Mouse (Mus musculus) intestine, postnatal 0 days (tissue): ENCODE measurements around the gene Agap3. TPM values are rescaled to one million over a fixed set of nuclear protein-coding genes. Genes with fewer than 3 reads are reported as not detected.

Experiments used
- ATAC-seq: fragments of 200-750 bp; cut with Nextera tagmentation; 2 replicates; pipeline ENCODE4 v1.8.0; 2017; ENCODE audit warnings: mild to moderate bottlenecking, moderate TSS enrichment, moderate library complexity
- H3K27ac ChIP-seq: fragments of 300-500 bp; sonication (generic); 2 replicates; pipeline ENCODE4 v1.5.1; 2014; ENCODE audit warnings: mild to moderate bottlenecking, low read depth, low read length, moderate library complexity
- H3K27me3 ChIP-seq: fragments of 300-500 bp; sonication (generic); replicated peaks from 2 replicates; pipeline ENCODE4 v1.6.1; 2014; ENCODE audit warnings: low read length, mixed read lengths; ENCODE audit not compliant: control insufficient read depth, insufficient read depth
- H3K36me3 ChIP-seq: fragments of 300-500 bp; sonication (generic); 2 replicates; pipeline ENCODE4 v1.6.1; 2014; ENCODE audit warnings: mild to moderate bottlenecking, moderate library complexity; ENCODE audit not compliant: control insufficient read depth, insufficient read depth
- H3K4me1 ChIP-seq: fragments of 300-500 bp; sonication (generic); replicated peaks from 2 replicates; pipeline ENCODE4 v1.6.1; 2014; ENCODE audit warnings: antibody characterized with exemption, low read length, mixed read lengths; ENCODE audit not compliant: control insufficient read depth, insufficient read depth
- H3K4me2 ChIP-seq: fragments of 300-500 bp; sonication (generic); replicated peaks from 2 replicates; pipeline ENCODE4 v1.6.1; 2014; ENCODE audit warnings: low read depth, mild to moderate bottlenecking, moderate library complexity
- H3K4me3 ChIP-seq: fragments of 300-500 bp; sonication (generic); 2 replicates; pipeline ENCODE4 v1.5.1; 2014; ENCODE audit warnings: low read depth, low read length
- H3K9ac ChIP-seq: fragments of 300-500 bp; sonication (generic); 2 replicates; pipeline ENCODE4 v1.6.1; 2014; ENCODE audit warnings: mild to moderate bottlenecking, low read depth, low read length
- H3K9me3 ChIP-seq: fragments of 300-500 bp; sonication (generic); 2 replicates; pipeline ENCODE4 v1.6.1; 2016; ENCODE audit warnings: mixed run types; ENCODE audit not compliant: control insufficient read depth
- CTCF ChIP-seq: sonication (generic); IDR thresholded peaks from 2 replicates; pipeline ENCODE4 v1.5.1; 2016; ENCODE audit warnings: low read depth, mild to moderate bottlenecking, control low read depth, antibody characterized with exemption, moderate library complexity
- WGBS: fragments of 180-500 bp; shearing (Covaris S2); extraction: QIAGEN DNeasy Blood & Tissue Kit; methylation state at CpG from one replicate; pipeline ENCODE4 v1.1.7; 2014; 5-methylcytosine and 5-hydroxymethylcytosine counted together
- polyA plus RNA-seq: library from polyadenylated mRNA; unstranded; fragments of >200 nt; fragmentation: Nextera tagmentation; extraction: Ambion mirVana; gene quantifications from 2 replicates; pipeline ENCODE4 v1.2.1, GENCODE M21; 2015

Gene Agap3
- polyA plus RNA-seq, 1 experiment from 2014 or later, result 14.9 TPM

- H3K9ac ChIP-seq, result no peak overlapping the region
- no peaks in the 10 kb centered on the region for H3K36me3 ChIP-seq
- no peak for TF ChIP-seq CTCF
- ATAC-seq, result peak; percentile 51; the same call in 1 of the 2 replicates
- no peaks in the 10 kb centered on the region for H3K9me3 ChIP-seq
- WGBS, result 19% methylated on average over 8 of the region's 8 CpGs
- H3K27me3 ChIP-seq, result 0 out of 2 replicates have a peak, but pooled peaks cover 2% of the 10 kb centered on the region
- no peaks in the 10 kb centered on the region for H3K4me1 ChIP-seq
- no peak overlapping the region for H3K4me3 ChIP-seq
- no peak overlapping the region for H3K27ac ChIP-seq
- no peak overlapping the region for H3K4me2 ChIP-seq
Measured at GRCm38 (mm10) chr5:24512271-24512670, 60.3 kb downstream of the Agap3 start.

GRCm38 (mm10) chr5:24521366-24521765 lies 69.4 kb downstream of the Agap3 start:
- no peak overlapping the region for H3K27ac ChIP-seq
- H3K4me1 ChIP-seq, result peaks cover 4% of the 10 kb centered on the region; the same call in 1 of the 2 replicates
- H3K9me3 ChIP-seq, result no peaks in the 10 kb centered on the region
- no peak overlapping the region for H3K4me3 ChIP-seq
- TF ChIP-seq CTCF, result no peak
- H3K4me2 ChIP-seq, result no peak overlapping the region
- H3K9ac ChIP-seq, result no peak overlapping the region
- no peak for ATAC-seq
- peaks cover 70% of the 10 kb centered on the region for H3K27me3 ChIP-seq
- no peaks in the 10 kb centered on the region for H3K36me3 ChIP-seq
- 58% methylated on average over 8 of the region's 8 CpGs for WGBS

- H3K9me3 ChIP-seq, result no peaks in the 10 kb centered on the region
- ATAC-seq, result no peak
- TF ChIP-seq CTCF, result no peak
- no peaks in the 10 kb centered on the region for H3K36me3 ChIP-seq
- WGBS, result 51% methylated on average over 8 of the region's 8 CpGs
- no peak overlapping the region for H3K9ac ChIP-seq
- no peak overlapping the region for H3K27ac ChIP-seq
- peaks cover 82% of the 10 kb centered on the region for H3K27me3 ChIP-seq
- no peak overlapping the region for H3K4me3 ChIP-seq
- H3K4me1 ChIP-seq, result peaks cover 4% of the 10 kb centered on the region; the same call in 1 of the 2 replicates
- no peak overlapping the region for H3K4me2 ChIP-seq
Measured at GRCm38 (mm10) chr5:24523806-24524205, 71.8 kb downstream of the Agap3 start.

- no peak for TF ChIP-seq CTCF
Measured at GRCm38 (mm10) chr5:24524522-24524921, 72.5 kb downstream of the Agap3 start.

GRCm38 (mm10) chr5:24525360-24526189 lies 73.6 kb downstream of the Agap3 start:
- H3K27ac ChIP-seq, result no peak overlapping the region
- peaks cover 4% of the 10 kb centered on the region; the same call in 1 of the 2 replicates for H3K4me1 ChIP-seq
- peak overlapping the region; percentile 73 for H3K4me2 ChIP-seq
- H3K9ac ChIP-seq, result no peak overlapping the region
- H3K27me3 ChIP-seq, result peaks cover 85% of the 10 kb centered on the region
- ATAC-seq, result no peak
- 4% methylated on average over 34 of the region's 34 CpGs for WGBS
- no peaks in the 10 kb centered on the region for H3K9me3 ChIP-seq
- H3K36me3 ChIP-seq, result no peaks in the 10 kb centered on the region
- peak overlapping the region; percentile 37 for H3K4me3 ChIP-seq
- no peak for TF ChIP-seq CTCF

More at GRCm38 (mm10) chr5:24524522-24524921, 72.5 kb downstream of the Agap3 start:
- no peak for ATAC-seq
- no peaks in the 10 kb centered on the region for H3K36me3 ChIP-seq
- no peaks in the 10 kb centered on the region for H3K9me3 ChIP-seq
- H3K4me1 ChIP-seq, result peaks cover 4% of the 10 kb centered on the region; the same call in 1 of the 2 replicates
- no peak overlapping the region for H3K9ac ChIP-seq
- no peak overlapping the region for H3K4me3 ChIP-seq
- H3K27ac ChIP-seq, result no peak overlapping the region
- H3K27me3 ChIP-seq, result peaks cover 89% of the 10 kb centered on the region
- 25% methylated on average over 4 of the region's 4 CpGs for WGBS
- no peak overlapping the region for H3K4me2 ChIP-seq

- Histone ChIP-seq H3K36me3 (no peaks in the 10 kb centered on the region), H3K9me3 (no peaks in the 10 kb centered on the region), H3K4me1 (peaks cover 4% of the 10 kb centered on the region; the same call in 1 of the 2 replicates), H3K4me2 (peak overlapping the region; percentile 73), H3K4me3 (peak overlapping the region; percentile 37), H3K27me3 (peaks cover 85% of the 10 kb centered on the region), H3K27ac (no peak overlapping the region), H3K9ac (no peak overlapping the region)
- ATAC-seq, result 0 out of 2 replicates have a peak, but pooled peaks have one; percentile 25
- TF ChIP-seq CTCF, result no peak
- WGBS, result under 1% methylated on average over 69 of the region's 109 CpGs
Measured at GRCm38 (mm10) chr5:24526190-24526888, 74.4 kb downstream of the Agap3 start.
